Mouse (Mus musculus): ENCODE data around the gene Acsbg2. TPM values are rescaled to one million over a fixed set of nuclear protein-coding genes. Genes with fewer than 3 reads are reported as not detected.

Acsbg2 gene
- polyA plus RNA-seq, 1 experiment: not detected

- Histone ChIP-seq H3K27ac (ENCODE audit: insufficient read depth, low read depth, low read length) (no peak overlapping the region), H3K4me1 (ENCODE audit: control insufficient read depth, insufficient read depth, low read length) (peaks cover 9% of the 10 kb centered on the region), H3K4me3 (ENCODE audit: insufficient read depth, low read length) (no peak overlapping the region)
- TF ChIP-seq POLR2A (IDR thresholded peaks at IDR 0.05; ENCODE audit: borderline replicate concordance, low read depth, low read length) (no peak), CTCF (IDR thresholded peaks at IDR 0.05; ENCODE audit: low read depth, low read length) (no peak)
These were observed 23.1 kb downstream of the Acsbg2 start for GRCm38 (mm10) chr17:56851167-56851566.

DNA sequence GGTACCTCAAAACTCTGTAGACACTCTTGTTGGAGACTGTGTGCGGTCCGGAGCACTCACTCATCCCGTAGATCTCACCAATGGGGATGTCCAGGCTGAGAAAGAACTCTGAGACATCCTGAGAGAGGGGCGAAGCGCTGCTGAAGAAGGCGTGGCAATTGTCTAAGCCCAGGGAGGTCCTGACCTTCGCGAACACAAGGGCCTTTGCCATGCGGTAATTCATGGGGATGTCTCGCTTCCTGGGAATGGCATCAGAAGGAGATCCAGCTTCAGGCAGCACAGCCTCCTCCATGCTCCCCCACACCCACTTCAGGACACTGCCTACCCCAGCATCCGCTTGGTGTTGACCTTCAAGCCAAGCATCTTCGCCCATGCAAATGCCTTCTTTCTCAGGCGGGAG is 24.5 kb downstream of the Acsbg2 start:
- H3K27ac ChIP-seq (ENCODE audit: insufficient read depth, low read depth, low read length): no peak overlapping the region
- H3K4me3 ChIP-seq (ENCODE audit: insufficient read depth, low read length): no peak overlapping the region
- H3K4me1 ChIP-seq (ENCODE audit: control insufficient read depth, insufficient read depth, low read length): peaks cover 9% of the 10 kb centered on the region
- TF ChIP-seq CTCF (IDR thresholded peaks at IDR 0.05; ENCODE audit: low read depth, low read length) (no peak), POLR2A (IDR thresholded peaks at IDR 0.05; ENCODE audit: borderline replicate concordance, low read depth, low read length) (no peak)

GRCm38 (mm10) chr17:56848785-56849184 is 25.5 kb downstream of the Acsbg2 start:
- Histone ChIP-seq H3K4me1 (ENCODE audit: control insufficient read depth, insufficient read depth, low read length) (peaks cover 9% of the 10 kb centered on the region), H3K27ac (ENCODE audit: insufficient read depth, low read depth, low read length) (no peak overlapping the region), H3K4me3 (ENCODE audit: insufficient read depth, low read length) (no peak overlapping the region)
- TF ChIP-seq CTCF (IDR thresholded peaks at IDR 0.05; ENCODE audit: low read depth, low read length): no peak
- TF ChIP-seq POLR2A (IDR thresholded peaks at IDR 0.05; ENCODE audit: borderline replicate concordance, low read depth, low read length): no peak

- Histone ChIP-seq H3K4me1 (ENCODE audit: control insufficient read depth, insufficient read depth, low read length) (peaks cover 7% of the 10 kb centered on the region), H3K27ac (ENCODE audit: insufficient read depth, low read depth, low read length) (no peak overlapping the region), H3K4me3 (ENCODE audit: insufficient read depth, low read length) (no peak overlapping the region)
- TF ChIP-seq CTCF (IDR thresholded peaks at IDR 0.05; ENCODE audit: low read depth, low read length) (no peak), POLR2A (IDR thresholded peaks at IDR 0.05; ENCODE audit: borderline replicate concordance, low read depth, low read length) (no peak)
These were observed 30.6 kb downstream of the Acsbg2 start for GRCm38 (mm10) chr17:56843678-56844077.

DNA sequence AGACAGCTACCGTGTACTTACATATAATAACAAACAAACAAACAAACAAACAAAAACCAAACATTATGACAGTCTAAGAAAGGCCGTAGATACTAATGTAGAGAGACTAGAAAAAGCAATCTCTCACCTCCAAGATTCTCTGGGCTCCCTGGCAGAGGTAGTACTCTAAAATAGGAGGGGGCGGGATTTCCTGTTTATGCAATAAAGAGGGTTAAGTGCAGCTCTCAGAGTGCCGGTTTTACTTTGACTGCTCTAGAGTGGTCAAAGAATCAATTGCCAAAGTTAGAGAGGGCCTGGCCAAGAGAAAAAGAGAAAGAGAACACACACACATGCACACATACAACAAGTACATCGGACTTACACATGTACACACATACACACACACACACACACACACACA is 32.1 kb downstream of the Acsbg2 start:
- H3K27ac ChIP-seq (ENCODE audit: insufficient read depth, low read depth, low read length): no peak overlapping the region
- TF ChIP-seq CTCF (IDR thresholded peaks at IDR 0.05; ENCODE audit: low read depth, low read length) (no peak), POLR2A (IDR thresholded peaks at IDR 0.05; ENCODE audit: borderline replicate concordance, low read depth, low read length) (no peak)
- 0 out of 2 replicates have a peak, but pooled peaks cover 3% of the 10 kb centered on the region for H3K4me1 ChIP-seq (ENCODE audit: control insufficient read depth, insufficient read depth, low read length)
- H3K4me3 ChIP-seq (ENCODE audit: insufficient read depth, low read length): no peak overlapping the region

- Histone ChIP-seq H3K4me1 (ENCODE audit: control insufficient read depth, insufficient read depth, low read length) (0 out of 2 replicates have a peak, but pooled peaks cover 3% of the 10 kb centered on the region), H3K27ac (ENCODE audit: insufficient read depth, low read depth, low read length) (no peak overlapping the region), H3K4me3 (ENCODE audit: insufficient read depth, low read length) (no peak overlapping the region)
- TF ChIP-seq CTCF (IDR thresholded peaks at IDR 0.05; ENCODE audit: low read depth, low read length) (no peak), POLR2A (IDR thresholded peaks at IDR 0.05; ENCODE audit: borderline replicate concordance, low read depth, low read length) (no peak)
These were observed 33.7 kb downstream of the Acsbg2 start for GRCm38 (mm10) chr17:56840524-56840923.

GRCm38 (mm10) chr17:56836336-56836735 is 37.9 kb downstream of the Acsbg2 start:
- Histone ChIP-seq H3K27ac (ENCODE audit: insufficient read depth, low read depth, low read length) (no peak overlapping the region), H3K4me1 (ENCODE audit: control insufficient read depth, insufficient read depth, low read length) (no peaks in the 10 kb centered on the region), H3K4me3 (ENCODE audit: insufficient read depth, low read length) (no peak overlapping the region)
- TF ChIP-seq POLR2A (IDR thresholded peaks at IDR 0.05; ENCODE audit: borderline replicate concordance, low read depth, low read length) (no peak), CTCF (IDR thresholded peaks at IDR 0.05; ENCODE audit: low read depth, low read length) (no peak)

DNA sequence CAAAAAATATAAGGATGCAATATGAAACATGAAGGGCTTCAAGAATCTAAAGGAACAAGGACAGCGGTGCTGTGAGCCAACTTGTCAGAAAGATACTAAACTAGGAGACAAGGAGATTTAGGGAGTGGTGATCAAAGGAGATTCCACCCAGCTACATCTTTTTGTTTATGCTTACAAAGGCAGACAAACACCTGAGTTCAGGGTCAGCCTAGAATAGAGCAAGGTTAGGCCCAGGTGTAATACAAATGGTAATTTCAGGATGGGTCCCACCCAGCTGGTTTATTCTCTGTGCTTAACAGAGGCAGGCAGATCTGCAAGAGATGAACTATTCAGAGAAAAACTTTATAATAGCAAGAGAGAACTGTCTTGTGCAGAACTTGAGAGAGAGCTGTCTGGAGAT is 40.9 kb downstream of the Acsbg2 start:
- TF ChIP-seq CTCF (IDR thresholded peaks at IDR 0.05; ENCODE audit: low read depth, low read length) (no peak), POLR2A (IDR thresholded peaks at IDR 0.05; ENCODE audit: borderline replicate concordance, low read depth, low read length) (no peak)
- Histone ChIP-seq H3K27ac (ENCODE audit: insufficient read depth, low read depth, low read length) (no peak overlapping the region), H3K4me3 (ENCODE audit: insufficient read depth, low read length) (no peak overlapping the region), H3K4me1 (ENCODE audit: control insufficient read depth, insufficient read depth, low read length) (0 out of 2 replicates have a peak, but pooled peaks cover 2% of the 10 kb centered on the region)

DNA sequence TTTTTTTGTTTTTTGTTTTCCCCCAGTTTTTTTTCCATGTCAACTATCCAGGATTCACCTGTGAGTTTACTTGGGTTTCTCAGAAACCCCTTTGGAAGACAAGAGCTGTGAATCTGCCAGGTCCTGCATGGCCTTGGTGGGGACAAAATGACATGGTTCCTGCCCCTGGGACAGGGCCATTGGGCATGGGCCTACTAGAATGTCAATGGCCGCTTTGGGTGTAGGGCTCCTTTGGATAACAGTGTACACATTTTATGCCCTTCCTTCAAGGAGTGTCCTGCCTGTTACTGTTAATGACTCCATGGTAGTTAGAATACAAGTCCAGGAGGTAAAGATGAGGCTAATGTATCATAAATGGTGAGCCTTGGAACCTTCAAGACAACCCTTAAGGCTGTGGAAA is 41.3 kb downstream of the Acsbg2 start:
- H3K4me3 ChIP-seq (ENCODE audit: insufficient read depth, low read length): no peak overlapping the region
- 0 out of 2 replicates have a peak, but pooled peaks cover 2% of the 10 kb centered on the region for H3K4me1 ChIP-seq (ENCODE audit: control insufficient read depth, insufficient read depth, low read length)
- no peak overlapping the region for H3K27ac ChIP-seq (ENCODE audit: insufficient read depth, low read depth, low read length)
- TF ChIP-seq CTCF (IDR thresholded peaks at IDR 0.05; ENCODE audit: low read depth, low read length): no peak
- TF ChIP-seq POLR2A (IDR thresholded peaks at IDR 0.05; ENCODE audit: borderline replicate concordance, low read depth, low read length): no peak

DNA sequence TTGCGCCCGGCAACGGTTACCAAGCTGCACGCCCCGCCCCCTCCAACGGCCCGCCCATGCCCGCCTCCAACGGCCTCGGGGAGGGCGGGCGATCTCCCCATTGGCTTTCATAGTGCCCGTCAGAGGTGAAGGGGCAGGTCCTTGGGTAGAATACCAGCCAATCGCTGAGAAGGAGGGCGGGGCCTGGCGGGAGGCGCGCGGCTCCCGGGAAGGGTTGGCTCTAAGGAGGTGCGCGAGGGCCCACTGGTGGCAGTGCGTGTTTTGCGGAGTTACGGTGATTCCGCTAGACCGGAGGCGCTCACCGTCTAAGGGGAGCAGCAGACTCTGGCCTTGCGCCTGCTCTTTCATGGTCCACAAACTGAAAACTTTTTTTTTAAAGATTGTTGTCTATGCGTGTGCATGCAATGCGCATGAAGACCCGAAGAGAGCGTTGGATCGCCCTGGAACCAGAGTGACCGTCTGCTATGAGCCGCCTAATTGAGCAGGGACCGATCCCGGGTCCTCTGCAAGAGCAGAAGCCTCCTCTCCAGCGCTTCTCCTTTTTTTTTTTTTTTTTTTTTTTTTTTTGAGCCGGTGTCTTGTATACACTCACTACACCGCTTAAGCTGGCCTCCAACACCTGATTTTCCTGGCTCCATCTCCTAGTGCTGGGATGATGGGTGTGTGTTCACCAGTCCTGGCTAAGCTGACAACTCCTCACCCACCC is 43.0 kb downstream of the Acsbg2 start:
- Histone ChIP-seq H3K27ac (ENCODE audit: insufficient read depth, low read depth, low read length) (no peak overlapping the region), H3K4me3 (ENCODE audit: insufficient read depth, low read length) (peak overlapping the region; percentile 44), H3K4me1 (ENCODE audit: control insufficient read depth, insufficient read depth, low read length) (0 out of 2 replicates have a peak, but pooled peaks cover 2% of the 10 kb centered on the region)
- TF ChIP-seq CTCF (IDR thresholded peaks at IDR 0.05; ENCODE audit: low read depth, low read length) (no peak), POLR2A (IDR thresholded peaks at IDR 0.05; ENCODE audit: borderline replicate concordance, low read depth, low read length) (no peak)

Measured in bone marrow macrophage, adult 2 months (primary cell).